Mouse (Mus musculus) hindbrain, embryonic 16.5 days (tissue): ENCODE data around the gene Pou1f1. TPM values are rescaled to one million over a fixed set of nuclear protein-coding genes. Genes with fewer than 3 reads are reported as not detected.
A peak's percentile ranks its signal among the peaks of the same experiment; 100 is the strongest.

ENCODE experiments used
- ATAC-seq: fragments of 200-750 bp; cut with Nextera tagmentation; 2 replicates; pipeline ENCODE4 v1.8.0; 2017; ENCODE audit warnings: moderate TSS enrichment, moderate library complexity
- H3K27ac ChIP-seq: fragments of 300-500 bp; sonication (generic); 2 replicates; pipeline ENCODE4 v1.5.1; 2014; ENCODE audit warnings: low read depth, mild to moderate bottlenecking, control low read depth, low read length, moderate library complexity
- H3K27me3 ChIP-seq: fragments of 300-500 bp; sonication (generic); replicated peaks from 2 replicates; pipeline ENCODE4 v1.6.1; 2014; ENCODE audit warnings: low read length; ENCODE audit not compliant: control insufficient read depth, insufficient read depth
- H3K36me3 ChIP-seq: fragments of 300-500 bp; sonication (generic); 2 replicates; pipeline ENCODE4 v1.6.1; 2014; ENCODE audit warnings: mild to moderate bottlenecking, low read length, moderate library complexity, mixed read lengths; ENCODE audit not compliant: control insufficient read depth, insufficient read depth
- H3K4me1 ChIP-seq: fragments of 300-500 bp; sonication (generic); 2 replicates; pipeline ENCODE4 v1.6.1; 2014; ENCODE audit warnings: low read depth, low read length; ENCODE audit not compliant: control insufficient read depth, insufficient read depth
- H3K4me2 ChIP-seq: fragments of 300-500 bp; sonication (generic); 2 replicates; pipeline ENCODE4 v1.6.1; 2014; ENCODE audit warnings: mild to moderate bottlenecking, low read length, control low read depth, moderate library complexity
- H3K4me3 ChIP-seq: fragments of 300-500 bp; sonication (generic); 2 replicates; pipeline ENCODE4 v1.5.1; 2014; ENCODE audit warnings: mild to moderate bottlenecking, low read length, control low read depth, moderate library complexity
- H3K9ac ChIP-seq: fragments of 300-500 bp; sonication (generic); 2 replicates; pipeline ENCODE4 v1.6.1; 2014; ENCODE audit warnings: low read depth, mild to moderate bottlenecking, control low read depth, low read length, moderate library complexity
- H3K9me3 ChIP-seq: fragments of 300-500 bp; sonication (generic); 2 replicates; pipeline ENCODE4 v1.6.1; 2014; ENCODE audit warnings: mild to moderate bottlenecking, low read length, moderate library complexity; ENCODE audit not compliant: control insufficient read depth
- WGBS: fragments of 180-500 bp; shearing (Covaris S2); extraction: QIAGEN DNeasy Blood & Tissue Kit; methylation state at CpG from one replicate; pipeline ENCODE4 v1.1.7; 2014; 5-methylcytosine and 5-hydroxymethylcytosine counted together
- polyA plus RNA-seq: library from polyadenylated mRNA; unstranded; fragments of >200 nt; fragmentation: Nextera tagmentation; extraction: Ambion mirVana; gene quantifications from 2 replicates; pipeline ENCODE4 v1.2.1, GENCODE M21; 2015

Pou1f1 gene
- polyA plus RNA-seq, 1 experiment from 2014 or later, result not detected

DNA sequence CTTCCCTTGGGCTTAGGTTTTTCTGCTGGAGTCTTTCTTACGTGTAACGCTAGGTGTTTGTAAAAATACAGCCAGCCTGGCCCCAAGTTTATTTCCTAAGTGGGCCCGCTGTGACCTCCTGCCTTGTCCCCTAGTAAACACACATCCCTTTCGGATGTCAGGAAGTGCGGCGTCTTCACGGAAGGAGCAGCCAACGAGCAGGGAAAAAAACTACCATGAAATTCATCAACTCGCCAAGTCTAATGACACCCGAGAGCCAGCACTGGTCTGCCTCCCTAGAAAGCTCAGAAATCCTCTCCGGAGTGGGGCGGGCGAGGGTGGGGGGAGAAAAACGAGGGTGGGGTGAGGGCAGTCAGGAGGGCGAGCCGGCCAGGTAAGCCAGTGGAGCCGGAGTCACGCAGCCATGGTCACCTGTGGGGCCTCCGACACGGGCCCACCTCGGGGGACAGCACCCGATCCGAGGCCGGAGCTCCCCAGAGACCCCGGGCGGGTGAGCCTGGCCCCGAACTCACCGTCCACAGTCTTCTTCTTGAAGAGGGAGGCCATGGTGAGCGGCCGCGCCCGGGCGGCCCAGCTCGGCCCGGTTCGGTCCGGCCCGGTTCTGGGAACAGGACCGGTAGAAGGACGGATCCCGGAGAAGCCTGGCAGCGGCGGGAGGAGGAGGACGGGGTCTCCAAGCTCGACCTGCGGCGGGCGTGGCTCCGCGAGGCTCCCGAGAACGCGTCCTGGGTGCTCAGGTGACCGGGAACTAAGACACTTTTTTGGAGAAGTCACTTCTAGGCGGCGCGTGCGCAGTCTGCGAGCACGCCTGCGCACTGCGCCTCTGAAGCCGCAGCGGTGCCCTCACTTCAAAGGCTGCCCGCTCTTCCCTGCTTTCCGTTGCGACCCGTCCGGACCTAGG lies 41.9 kb downstream of the Pou1f1 start, which contains the start of gene Chmp2b:
TSS of gene Chmp2b (minus strand) at position 764 of the 901 bp plus-strand sequence.
- Histone ChIP-seq H3K9ac (peak within 1 kb of the TSS; percentile 93), H3K4me3 (peak within 1 kb of the TSS; percentile 100), H3K36me3 (no peaks in the 10 kb centered on the region), H3K4me2 (peak within 1 kb of the TSS; percentile 68), H3K27ac (peak within 1 kb of the TSS; percentile 82), H3K4me1 (peaks cover 6% of the 10 kb centered on the region; the same call in 1 of the 2 replicates), H3K9me3 (no peaks in the 10 kb centered on the region), H3K27me3 (no peaks in the 10 kb centered on the region)
- WGBS, result under 1% methylated on average over 62 of the region's 69 CpGs
- peak; percentile 96 for ATAC-seq

- H3K4me3 ChIP-seq, result peak overlapping the region; percentile 100
- H3K4me2 ChIP-seq, result peak overlapping the region; percentile 68
- H3K27ac ChIP-seq, result peak overlapping the region; percentile 82
- peak; percentile 82 for ATAC-seq
- no peaks in the 10 kb centered on the region for H3K36me3 ChIP-seq
- WGBS, result under 1% methylated on average over 10 of the region's 10 CpGs
- H3K9ac ChIP-seq, result peak overlapping the region; percentile 93
- no peaks in the 10 kb centered on the region for H3K9me3 ChIP-seq
- peaks cover 6% of the 10 kb centered on the region; the same call in 1 of the 2 replicates for H3K4me1 ChIP-seq
- H3K27me3 ChIP-seq, result no peaks in the 10 kb centered on the region
Observed at GRCm38 (mm10) chr16:65562864-65563206, 42.5 kb downstream of the Pou1f1 start.

DNA sequence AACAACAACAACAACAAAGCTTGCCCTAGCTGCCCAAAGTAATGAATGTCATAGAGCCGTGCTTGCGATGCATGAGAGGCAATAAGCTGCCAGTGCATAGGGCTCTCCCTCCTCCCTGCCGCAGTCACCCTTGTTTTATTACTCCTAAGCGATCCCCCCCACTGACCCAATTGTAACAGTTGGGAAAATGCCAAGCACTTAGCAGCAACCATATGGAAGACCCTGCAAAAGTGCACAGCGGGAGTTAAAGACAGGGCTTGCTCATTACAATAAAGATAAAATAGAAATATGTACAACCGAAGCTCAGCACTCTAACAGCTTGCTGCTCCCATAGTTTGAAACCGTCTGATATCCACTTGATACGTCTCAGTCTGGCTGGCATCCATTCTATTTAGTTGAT lies 44.0 kb downstream of the Pou1f1 start:
- 57% methylated on average over 8 of the region's 8 CpGs for WGBS
- H3K4me1 ChIP-seq, result peaks cover 4% of the 10 kb centered on the region; the same call in 1 of the 2 replicates
- no peak for ATAC-seq
- no peak overlapping the region for H3K9ac ChIP-seq
- H3K36me3 ChIP-seq, result no peaks in the 10 kb centered on the region
- H3K4me3 ChIP-seq, result no peak overlapping the region
- no peak overlapping the region for H3K27ac ChIP-seq
- no peak overlapping the region for H3K4me2 ChIP-seq
- no peaks in the 10 kb centered on the region for H3K9me3 ChIP-seq
- H3K27me3 ChIP-seq, result no peaks in the 10 kb centered on the region

GRCm38 (mm10) chr16:65564951-65565350 lies 44.6 kb downstream of the Pou1f1 start:
- no peak for ATAC-seq

DNA sequence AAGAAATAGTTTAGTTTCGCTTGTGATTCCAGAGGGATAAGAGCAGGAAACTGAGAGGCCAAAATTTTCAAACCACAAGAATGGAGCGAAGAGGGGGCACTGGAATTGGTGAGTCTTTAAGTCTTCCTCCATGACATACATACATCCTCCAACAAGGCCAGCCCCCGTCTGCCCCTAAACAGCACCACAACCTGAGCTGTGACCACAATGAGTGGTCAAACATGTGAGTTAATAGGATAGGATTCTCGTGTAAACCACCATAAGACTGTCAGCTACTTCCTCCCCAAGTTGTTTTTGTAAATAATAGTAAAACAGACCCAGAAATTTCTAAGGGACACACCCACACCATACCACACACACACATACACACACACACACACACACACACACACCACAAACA lies 48.5 kb downstream of the Pou1f1 start:
- Histone ChIP-seq H3K4me1 (no peaks in the 10 kb centered on the region), H3K27me3 (no peaks in the 10 kb centered on the region), H3K4me3 (no peak overlapping the region), H3K9me3 (no peaks in the 10 kb centered on the region), H3K36me3 (no peaks in the 10 kb centered on the region), H3K27ac (no peak overlapping the region), H3K4me2 (no peak overlapping the region), H3K9ac (no peak overlapping the region)
- WGBS, result 82% methylated on average over 4 of the region's 4 CpGs
- no peak for ATAC-seq

More at GRCm38 (mm10) chr16:65564951-65565350, 44.6 kb downstream of the Pou1f1 start:
- H3K4me1 ChIP-seq, result peaks cover 4% of the 10 kb centered on the region; the same call in 1 of the 2 replicates
- H3K9me3 ChIP-seq, result no peaks in the 10 kb centered on the region
- no peak overlapping the region for H3K27ac ChIP-seq
- H3K9ac ChIP-seq, result no peak overlapping the region
- H3K36me3 ChIP-seq, result no peaks in the 10 kb centered on the region
- WGBS, result 89% methylated on average over 1 of the region's 1 CpGs
- H3K27me3 ChIP-seq, result no peaks in the 10 kb centered on the region
- H3K4me2 ChIP-seq, result no peak overlapping the region
- H3K4me3 ChIP-seq, result no peak overlapping the region

DNA sequence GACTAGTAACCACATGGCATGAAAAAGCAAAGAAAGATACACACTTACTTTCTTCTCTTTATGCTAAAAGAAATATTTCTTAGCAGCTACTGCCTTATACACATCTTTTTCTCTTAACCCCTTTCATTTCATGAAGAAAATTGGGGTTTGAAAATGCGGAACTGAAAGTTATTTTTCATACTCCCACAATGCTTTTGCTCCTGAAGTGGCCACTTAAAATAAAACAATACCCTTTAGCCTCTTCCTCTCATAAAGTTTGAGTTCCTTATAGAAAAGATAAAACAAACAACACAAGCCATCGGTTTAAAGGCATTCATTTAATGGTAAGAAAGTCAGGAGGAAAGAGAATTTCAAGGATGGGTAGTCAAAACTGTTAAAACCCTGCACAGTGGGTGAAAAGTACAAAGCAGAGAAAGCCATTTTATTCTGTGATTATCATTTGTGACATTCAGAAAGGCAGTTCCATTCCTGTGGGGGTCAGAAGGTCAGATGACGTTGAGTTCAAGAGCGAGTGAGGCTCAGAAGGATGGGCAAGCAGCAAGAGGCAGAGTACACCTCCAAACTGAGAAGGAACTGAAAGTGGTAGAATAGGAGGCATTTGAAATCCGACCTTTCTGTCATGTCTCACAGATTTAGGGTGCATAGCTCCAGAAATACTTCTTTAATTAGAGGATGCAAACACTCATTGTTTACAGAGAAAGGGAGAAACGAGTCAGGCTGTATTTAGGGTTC lies 57.2 kb downstream of the Pou1f1 start:
- no peak overlapping the region for H3K4me2 ChIP-seq
- H3K9ac ChIP-seq, result no peak overlapping the region
- no peaks in the 10 kb centered on the region for H3K4me1 ChIP-seq
- 42% methylated on average over 6 of the region's 6 CpGs for WGBS
- no peak overlapping the region for H3K4me3 ChIP-seq
- ATAC-seq, result no peak
- H3K27ac ChIP-seq, result no peak overlapping the region
- no peaks in the 10 kb centered on the region for H3K9me3 ChIP-seq
- no peaks in the 10 kb centered on the region for H3K36me3 ChIP-seq
- H3K27me3 ChIP-seq, result no peaks in the 10 kb centered on the region

Other genes with a start within 250 kb of the Pou1f1 start
- 149 and 161 TPM in 2 replicates for gene Chmp2b, start 42.2 kb downstream of the Pou1f1 start, polyA plus RNA-seq